16 mouse cellular contexts compared by ENCODE assay signal in the genomic region with DNA sequence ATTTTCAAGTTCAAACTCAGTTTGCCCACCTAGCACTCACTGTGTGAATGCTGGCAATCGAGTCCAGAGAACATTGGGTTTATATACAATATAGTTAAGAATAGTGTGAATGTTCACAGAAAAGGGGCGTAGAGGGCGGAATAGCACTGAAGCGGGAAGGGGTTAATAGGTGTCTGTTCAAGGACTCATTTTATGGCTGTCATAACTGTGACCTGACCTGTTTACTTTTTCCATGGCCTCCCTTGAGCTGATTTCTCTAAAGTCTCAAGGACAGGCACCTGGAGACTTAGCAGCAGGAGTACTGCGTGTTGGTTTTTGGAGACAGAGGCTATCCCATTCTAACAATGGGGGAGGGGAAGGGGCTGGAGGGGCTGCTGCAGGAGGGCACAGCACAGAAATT. TPM values are rescaled to one million over a fixed set of nuclear protein-coding genes. Genes with fewer than 3 reads are reported as not detected.
"Had no signal": no experiment of that assay in that cellular context is flagged by ENCODE, and none has a peak within 500 bp of the region (broad histone marks: within the 10 kb centered on the region; RNA-seq: fewer than 3 reads in every experiment).

No protein-coding gene starts in this region.

- H3K36me3 ChIP-seq: stomach, embryonic 15.5 days had no signal

- H3K9ac ChIP-seq: neural tube, embryonic 15.5 days; stomach, embryonic 15.5 days had no signal

- H3K27ac ChIP-seq: neural tube, embryonic 15.5 days; stomach, embryonic 15.5 days; stomach, postnatal 0 days had no signal

- H3K27me3 ChIP-seq: neural tube, embryonic 15.5 days; stomach, embryonic 15.5 days had no signal

- DNase-seq: retina, postnatal 1 day; right cerebral cortex, adult 18-20 months; right cerebral cortex, postnatal 14 days; right cerebral cortex, postnatal 25 days; right cerebral cortex, postnatal 4 days; spleen, adult 18-20 months; thymus, adult 18-20 months; thymus, adult 2 months; thymus, postnatal 14 days; thymus, postnatal 25 days; thymus, postnatal 36 days; thymus, postnatal 4 days had no signal

- H3K4me1 ChIP-seq: neural tube, embryonic 15.5 days; stomach, embryonic 15.5 days had no signal

- H3K4me3 ChIP-seq: neural tube, embryonic 15.5 days; stomach, embryonic 15.5 days had no signal

- H3K9me3 ChIP-seq: neural tube, embryonic 15.5 days; stomach, embryonic 15.5 days had no signal

- H3K4me2 ChIP-seq: neural tube, embryonic 15.5 days; stomach, embryonic 15.5 days had no signal

RNA-seq across cellular contexts. Expression of a gene that starts 26.9 kb away (rescaled TPM):
- polyA plus RNA-seq: stomach, postnatal 0 days had no signal

RNA-seq across cellular contexts. Expression of a gene that starts 57.5 kb away (rescaled TPM):
- total RNA-seq: neutrophil, adult 5-6 weeks had no signal
